Mouse (Mus musculus) CH12.LX (cell line): ENCODE results near the gene Disp2. TPM values are rescaled to one million over a fixed set of nuclear protein-coding genes. Genes with fewer than 3 reads are reported as not detected.

Experiments used
- DNase-seq: peaks from one replicate; pipeline ENCODE4 v3.0.0-alpha.2; 2013; ENCODE audit errors: extremely low read depth
- H3K27ac ChIP-seq: 2 replicates; pipeline ENCODE4 v1.5.1; 2012; ENCODE audit warnings: low read depth, mild to moderate bottlenecking, control low read depth, moderate library complexity; ENCODE audit not compliant: insufficient read depth
- H3K27me3 ChIP-seq: replicated peaks from 2 replicates; pipeline ENCODE3; 2012; ENCODE audit warnings: inconsistent platforms
- H3K36me3 ChIP-seq, 2 experiments: replicated peaks in 1 of 2; 2 replicates each; pipeline versions ENCODE3 to v1.6.1; 2012; ENCODE audit warnings: inconsistent platforms in 1 of 2, low read length in 1 of 2, mild to moderate bottlenecking in 1 of 2, mixed read lengths in 1 of 2, moderate library complexity in 1 of 2; ENCODE audit not compliant: control insufficient read depth in 1 of 2, insufficient read depth in 1 of 2
- H3K4me1 ChIP-seq, 2 experiments: 2 replicates each; pipeline ENCODE4 v1.6.1; 2012; ENCODE audit warnings: inconsistent platforms in 1 of 2, moderate library complexity in 1 of 2; ENCODE audit not compliant: insufficient read depth in 2 of 2, control insufficient read depth in 1 of 2
- H3K4me2 ChIP-seq: 2 replicates; pipeline ENCODE4 v1.6.1; 2012; ENCODE audit warnings: low read depth, mild to moderate bottlenecking, control low read depth; ENCODE audit not compliant: poor library complexity, insufficient read depth, severe bottlenecking
- H3K4me3 ChIP-seq, 3 experiments: fragments of 150-350 bp in 1 of 3; sonication (generic) in 1 of 3; replicated peaks in 1 of 3; 2 replicates each; pipeline versions ENCODE3 to v1.5.1; 2011 to 2012; ENCODE audit warnings: low read depth in 2 of 3, low read length in 2 of 3, mild to moderate bottlenecking in 2 of 3, moderate library complexity in 2 of 3, control low read depth in 1 of 3, improper control_type of control experiment in 1 of 3, inconsistent platforms in 1 of 3, mixed read lengths in 1 of 3; ENCODE audit not compliant: poor library complexity in 1 of 3
- H3K79me2 ChIP-seq: replicated peaks from 2 replicates; pipeline ENCODE4 v1.6.1; 2012; ENCODE audit warnings: mild to moderate bottlenecking, moderate library complexity; ENCODE audit not compliant: control insufficient read depth, poor library complexity, insufficient read depth, severe bottlenecking; ENCODE audit errors: extremely low read depth
- H3K9ac ChIP-seq: 2 replicates; pipeline ENCODE4 v1.6.1; 2012; ENCODE audit warnings: low read depth, mild to moderate bottlenecking, control low read depth, moderate library complexity; ENCODE audit not compliant: insufficient read depth
- H3K9me3 ChIP-seq: replicated peaks from 2 replicates; pipeline ENCODE3; 2012; ENCODE audit warnings: low read length, inconsistent platforms, mixed read lengths
- CHD1 ChIP-seq: IDR thresholded peaks from 2 replicates; pipeline ENCODE4 v1.6.1; 2012; ENCODE audit warnings: low read depth, low read length, improper control_type of control experiment, inconsistent platforms
- CTCF ChIP-seq, 2 experiments: IDR thresholded peaks in 1 of 2; conservative IDR thresholded peaks in 1 of 2; 2 replicates each; pipeline ENCODE4 v1.5.1; 2011 to 2012; ENCODE audit warnings: low read depth in 2 of 2, low read length in 2 of 2, improper control_type of control experiment in 1 of 2, inconsistent platforms in 1 of 2, mild to moderate bottlenecking in 1 of 2, moderate library complexity in 1 of 2
- E2F4 ChIP-seq: IDR thresholded peaks from 2 replicates; pipeline ENCODE4 v1.6.1; 2011; ENCODE audit warnings: low read depth, low read length, improper control_type of control experiment; ENCODE audit not compliant: insufficient replicate concordance
- ELF1 ChIP-seq: IDR thresholded peaks from 2 replicates; pipeline ENCODE4 v1.6.1; 2014; ENCODE audit warnings: low read depth, mild to moderate bottlenecking, inconsistent platforms, low read length, improper control_type of control experiment
- EP300 ChIP-seq: IDR thresholded peaks from 2 replicates; pipeline ENCODE4 v1.6.1; 2011; ENCODE audit warnings: low read length, improper control_type of control experiment
- ETS1 ChIP-seq: conservative IDR thresholded peaks from 2 replicates; pipeline ENCODE4 v1.6.1; 2012; ENCODE audit warnings: low read depth, mild to moderate bottlenecking, inconsistent platforms, low read length, improper control_type of control experiment, moderate library complexity
- HCFC1 ChIP-seq: IDR thresholded peaks from 2 replicates; pipeline ENCODE4 v1.6.1; 2012; ENCODE audit warnings: low read depth, mild to moderate bottlenecking, inconsistent platforms, low read length, improper control_type of control experiment
- IRF4 ChIP-seq: IDR thresholded peaks from 2 replicates; pipeline ENCODE4 v1.6.1; 2014; ENCODE audit warnings: low read depth, mild to moderate bottlenecking, inconsistent platforms, low read length, improper control_type of control experiment
- JUN ChIP-seq: IDR thresholded peaks from 2 replicates; pipeline ENCODE4 v1.6.1; 2011; ENCODE audit warnings: low read depth, mild to moderate bottlenecking, low read length, improper control_type of control experiment, moderate library complexity; ENCODE audit not compliant: insufficient read depth
- KAT2A ChIP-seq: IDR thresholded peaks from 2 replicates; pipeline ENCODE4 v1.6.1; 2012; ENCODE audit warnings: low read length, improper control_type of control experiment, inconsistent platforms; ENCODE audit not compliant: insufficient replicate concordance
- MAFK ChIP-seq: IDR thresholded peaks from 2 replicates; pipeline ENCODE4 v1.6.1; 2011; ENCODE audit warnings: low read length, improper control_type of control experiment; ENCODE audit not compliant: insufficient replicate concordance
- MAX ChIP-seq: IDR thresholded peaks from 2 replicates; pipeline ENCODE4 v1.6.1; 2011; ENCODE audit warnings: low read length, improper control_type of control experiment
- MEF2A ChIP-seq: IDR thresholded peaks from 2 replicates; pipeline ENCODE4 v1.6.1; 2014; ENCODE audit warnings: low read depth, mild to moderate bottlenecking, inconsistent platforms, low read length, improper control_type of control experiment, borderline replicate concordance
- MXI1 ChIP-seq: IDR thresholded peaks from 2 replicates; pipeline ENCODE4 v1.6.1; 2011; ENCODE audit warnings: mild to moderate bottlenecking, low read depth, low read length, improper control_type of control experiment
- MYC ChIP-seq: IDR thresholded peaks from 2 replicates; pipeline ENCODE4 v1.6.1; 2011; ENCODE audit warnings: low read depth, mild to moderate bottlenecking, improper control_type of control experiment, low read length
- PAX5 ChIP-seq: IDR thresholded peaks from 2 replicates; pipeline ENCODE4 v1.6.1; 2012; ENCODE audit warnings: low read length, inconsistent platforms, mixed read lengths
- POLR2A ChIP-seq: IDR thresholded peaks from 2 replicates; pipeline ENCODE4 v1.6.1; 2011; ENCODE audit warnings: low read depth, mild to moderate bottlenecking, improper control_type of control experiment, low read length
- POLR2AphosphoS2 ChIP-seq: IDR thresholded peaks from 2 replicates; pipeline ENCODE4 v1.6.1; 2011; ENCODE audit warnings: low read depth, low read length, improper control_type of control experiment
- RAD21 ChIP-seq: IDR thresholded peaks from 2 replicates; pipeline ENCODE4 v1.6.1; 2011; ENCODE audit warnings: low read depth, mild to moderate bottlenecking, low read length, improper control_type of control experiment, moderate library complexity
- RCOR1 ChIP-seq: conservative IDR thresholded peaks from 2 replicates; pipeline ENCODE4 v1.6.1; 2012; ENCODE audit warnings: low read depth, mild to moderate bottlenecking, inconsistent platforms, low read length, improper control_type of control experiment
- SIN3A ChIP-seq: IDR thresholded peaks from 2 replicates; pipeline ENCODE4 v1.6.1; 2012; ENCODE audit warnings: low read length, improper control_type of control experiment, inconsistent platforms
- SMC3 ChIP-seq: IDR thresholded peaks from 2 replicates; pipeline ENCODE4 v1.6.1; 2011; ENCODE audit warnings: low read depth, low read length, improper control_type of control experiment
- TBP ChIP-seq: conservative IDR thresholded peaks from 2 replicates; pipeline ENCODE4 v1.6.1; 2011; ENCODE audit warnings: low read depth, low read length, improper control_type of control experiment
- UBTF ChIP-seq: IDR thresholded peaks from 2 replicates; pipeline ENCODE4 v1.6.1; 2012; ENCODE audit warnings: low read depth, mild to moderate bottlenecking, inconsistent platforms, low read length, improper control_type of control experiment, moderate library complexity
- USF2 ChIP-seq: conservative IDR thresholded peaks from 2 replicates; pipeline ENCODE4 v1.6.1; 2011; ENCODE audit warnings: low read depth, low read length, improper control_type of control experiment
- ZKSCAN1 ChIP-seq: IDR thresholded peaks from 2 replicates; pipeline ENCODE4 v1.6.1; 2012; ENCODE audit warnings: low read depth, inconsistent platforms, low read length, improper control_type of control experiment, borderline replicate concordance
- ZMIZ1 ChIP-seq: IDR thresholded peaks from 2 replicates; pipeline ENCODE4 v1.6.1; 2012; ENCODE audit warnings: low read depth, mild to moderate bottlenecking, inconsistent platforms, low read length, improper control_type of control experiment
- ZNF384 ChIP-seq: IDR thresholded peaks from 2 replicates; pipeline ENCODE4 v1.6.1; 2012; ENCODE audit warnings: low read depth, low read length, improper control_type of control experiment, inconsistent platforms
- dilution Hi-C: fragments of 300-500 bp; cut with MboI; formaldehyde crosslinking; loops from 2 replicates; pipeline ENCODE4 v1.14.3; 2020; ENCODE audit warnings: low sequenced_read_pairs; ENCODE audit not compliant: extremely low pct_unique_long_range_greater_than_20kb, extremely low pct_ligation_motif_present
- in situ Hi-C: fragments of 300-500 bp; cut with MboI; formaldehyde crosslinking; loops from 3 replicates; pipeline ENCODE4 v1.14.3; 2019; ENCODE audit warnings: low sequenced_read_pairs, low pct_ligation_motif_present, low pct_unique_long_range_greater_than_20kb, mixed read lengths
- polyA plus RNA-seq: library from polyadenylated mRNA; unstranded; fragments of >175 nt; gene quantifications from 2 replicates; pipeline ENCODE4 v1.2.1, GENCODE M21; 2012; ENCODE audit warnings: low read depth; ENCODE audit not compliant: insufficient read length
- total RNA-seq, 2 experiments: library from RNA; depleted of rRNA; stranded (reverse); fragments of 300-350 nt in 1 of 2; fragments of >200 nt in 1 of 2; gene quantifications; 2 replicates each; pipeline ENCODE4 v1.2.3; 2012 to 2014

The Disp2 gene
- total and polyA plus RNA-seq, 3 experiments, result not detected

- DNase-seq, result no peak
- H3K9me3 ChIP-seq, result peaks cover 6% of the 10 kb centered on the region
- dilution Hi-C loops, result no loop called here
- no peak overlapping the region for H3K4me2 ChIP-seq
- no peak overlapping the region for H3K9ac ChIP-seq
- in situ Hi-C loops, result no loop called here
- H3K27me3 ChIP-seq, result peaks cover 51% of the 10 kb centered on the region
- H3K4me3 ChIP-seq, result no peak overlapping the region
- H3K4me1 ChIP-seq, result peaks cover 8 to 12% of the 10 kb centered on the region in 2 experiments
- H3K79me2 ChIP-seq, result no peaks in the 10 kb centered on the region
- TF ChIP-seq HCFC1 (no peak), CTCF (conservative IDR thresholded peaks at IDR 0.05 in 1 of 2, IDR thresholded peaks at IDR 0.05 in 1 of 2; ENCODE audit: low read depth in 2 of 2, low read length in 2 of 2) (no peak), KAT2A (no peak), POLR2AphosphoS2 (no peak), CHD1 (no peak), POLR2A (no peak), TBP (no peak), JUN (no peak), MEF2A (no peak), ZNF384 (no peak), ZKSCAN1 (no peak), PAX5 (no peak), IRF4 (no peak), MXI1 (no peak)
- no peak overlapping the region for H3K27ac ChIP-seq
- no peaks in the 10 kb centered on the region for H3K36me3 ChIP-seq
Measured at GRCm38 (mm10) chr2:118806860-118807259, 27.3 kb downstream of the Disp2 start.

- dilution Hi-C loops, result no loop called here
- DNase-seq, result no peak
- TF ChIP-seq SMC3 (no peak), CTCF (conservative IDR thresholded peaks at IDR 0.05 in 1 of 2, IDR thresholded peaks at IDR 0.05 in 1 of 2; ENCODE audit: low read depth in 2 of 2, low read length in 2 of 2) (no peak), EP300 (no peak), ZMIZ1 (no peak), MAFK (no peak), ZKSCAN1 (no peak), KAT2A (no peak), MAX (no peak), ELF1 (no peak), CHD1 (no peak), RAD21 (no peak), ETS1 (no peak), UBTF (no peak), SIN3A (no peak), E2F4 (no peak), USF2 (no peak), RCOR1 (no peak), MYC (no peak), IRF4 (no peak), MXI1 (no peak)
Measured at GRCm38 (mm10) chr2:118810861-118811260, 31.3 kb downstream of the Disp2 start.

More at GRCm38 (mm10) chr2:118810861-118811260, 31.3 kb downstream of the Disp2 start:
- Histone ChIP-seq H3K79me2 (no peaks in the 10 kb centered on the region), H3K4me2 (no peak overlapping the region), H3K9me3 (peaks cover 6% of the 10 kb centered on the region), H3K27me3 (peaks cover 36% of the 10 kb centered on the region), H3K4me1 (peaks cover 0 to 12% of the 10 kb centered on the region in 2 experiments; a peak in 2 of 4 replicates), H3K4me3 (no peak overlapping the region), H3K9ac (no peak overlapping the region), H3K27ac (no peak overlapping the region), H3K36me3 (peaks cover 2 to 7% of the 10 kb centered on the region in 2 experiments)
- in situ Hi-C loops, result no loop called here
